Mouse (Mus musculus) liver, postnatal 0 days (tissue): Measurements from ENCODE around the gene Tlr7. TPM values are rescaled to one million over a fixed set of nuclear protein-coding genes. Genes with fewer than 3 reads are reported as not detected.

ENCODE experiments used
- ATAC-seq: fragments of 200-750 bp; cut with Nextera tagmentation; 2 replicates; pipeline ENCODE4 v1.8.0; 2017; ENCODE audit warnings: mild to moderate bottlenecking, moderate library complexity
- DNase-seq: peaks from one replicate; pipeline ENCODE4 v3.0.0-alpha.2; 2016
- H3K27ac ChIP-seq: fragments of 300-500 bp; sonication (generic); 2 replicates; pipeline ENCODE4 v1.5.1; 2014; ENCODE audit warnings: antibody characterized with exemption, moderate library complexity, mild to moderate bottlenecking, low read depth
- H3K27me3 ChIP-seq: fragments of 300-500 bp; sonication (generic); 2 replicates; pipeline ENCODE4 v1.6.1; 2014; ENCODE audit warnings: low read length, control low read depth, mixed read lengths; ENCODE audit not compliant: insufficient read depth
- H3K36me3 ChIP-seq: fragments of 300-500 bp; sonication (generic); replicated peaks from 2 replicates; pipeline ENCODE4 v1.6.1; 2014; ENCODE audit warnings: mild to moderate bottlenecking, control low read depth, low read length, moderate library complexity, mixed read lengths; ENCODE audit not compliant: insufficient read depth
- H3K4me1 ChIP-seq: fragments of 300-500 bp; sonication (generic); 2 replicates; pipeline ENCODE4 v1.6.1; 2014; ENCODE audit warnings: antibody characterized with exemption, mild to moderate bottlenecking, control low read depth; ENCODE audit not compliant: insufficient read depth
- H3K4me2 ChIP-seq: fragments of 300-500 bp; sonication (generic); 2 replicates; pipeline ENCODE4 v1.6.1; 2014; ENCODE audit warnings: low read depth, mild to moderate bottlenecking, low read length, moderate library complexity, mixed read lengths
- H3K4me3 ChIP-seq: fragments of 300-500 bp; sonication (generic); 2 replicates; pipeline ENCODE4 v1.5.1; 2014; ENCODE audit warnings: low read depth, low read length
- H3K9ac ChIP-seq: fragments of 300-500 bp; sonication (generic); replicated peaks from 2 replicates; pipeline ENCODE4 v1.6.1; 2014; ENCODE audit warnings: mild to moderate bottlenecking, moderate library complexity
- H3K9me3 ChIP-seq: fragments of 300-500 bp; sonication (generic); 2 replicates; pipeline ENCODE4 v1.6.1; 2016; ENCODE audit warnings: mild to moderate bottlenecking, control low read depth, low read length, mixed read lengths
- CTCF ChIP-seq: sonication (generic); IDR thresholded peaks from 2 replicates; pipeline ENCODE4 v1.5.1; 2016; ENCODE audit warnings: antibody characterized with exemption, low read depth
- EP300 ChIP-seq: IDR thresholded peaks from 2 replicates; pipeline ENCODE4 v1.6.1; 2016; ENCODE audit warnings: antibody characterized with exemption, low read depth, mild to moderate bottlenecking
- WGBS: fragments of 180-500 bp; shearing (Covaris S2); extraction: QIAGEN DNeasy Blood & Tissue Kit; methylation state at CpG from one replicate; pipeline ENCODE4 v1.1.7; 2014; ENCODE audit not compliant: insufficient replicate concordance; 5-methylcytosine and 5-hydroxymethylcytosine counted together
- polyA plus RNA-seq: library from polyadenylated mRNA; unstranded; fragments of >200 nt; fragmentation: Nextera tagmentation; extraction: Ambion mirVana; gene quantifications from 2 replicates; pipeline ENCODE4 v1.2.1, GENCODE M21; 2015

Gene Tlr7
- polyA plus RNA-seq, 1 experiment from 2014 or later, result 2.3 TPM

- H3K9ac ChIP-seq, result no peak within 1 kb of the TSS
- ATAC-seq, result no peak
- no peak within 1 kb of the TSS for H3K27ac ChIP-seq
- WGBS, result 40% methylated on average over 4 of the region's 4 CpGs
- TF ChIP-seq EP300, result no peak
- TF ChIP-seq CTCF, result no peak
- no peak within 1 kb of the TSS for H3K4me2 ChIP-seq
- no peaks in the 10 kb centered on the region for H3K9me3 ChIP-seq
- no peaks in the 10 kb centered on the region for H3K4me1 ChIP-seq
- no peaks in the 10 kb centered on the region for H3K36me3 ChIP-seq
- DNase-seq, result no peak
- H3K27me3 ChIP-seq, result no peaks in the 10 kb centered on the region
- no peak within 1 kb of the TSS for H3K4me3 ChIP-seq
These were observed 66.3 kb downstream of the Tlr7 start, which contains the start of gene Tlr8 for GRCm38 (mm10) chrX:167264086-167264485. TSS of gene Tlr8 (minus strand) at chrX:167264329.

- H3K9me3 ChIP-seq, result no peaks in the 10 kb centered on the region
- TF ChIP-seq CTCF (no peak), EP300 (no peak)
- DNase-seq, result no peak
- no peak overlapping the region for H3K4me3 ChIP-seq
- no peaks in the 10 kb centered on the region for H3K4me1 ChIP-seq
- no peaks in the 10 kb centered on the region for H3K27me3 ChIP-seq
- H3K4me2 ChIP-seq, result no peak overlapping the region
- no peak overlapping the region for H3K9ac ChIP-seq
- no peak overlapping the region for H3K27ac ChIP-seq
- WGBS, result 49% methylated on average over 4 of the region's 4 CpGs
- no peaks in the 10 kb centered on the region for H3K36me3 ChIP-seq
- no peak for ATAC-seq
These were observed 66.8 kb downstream of the Tlr7 start for GRCm38 (mm10) chrX:167263530-167263929.

Other genes with a start within 250 kb of the Tlr7 start
- 1,722 and 1,837 TPM in 2 replicates for gene Tmsb4x, start 121.2 kb downstream of the Tlr7 start, polyA plus RNA-seq
- gene Tlr8, start 66.2 kb downstream of the Tlr7 start, polyA plus RNA-seq, result 0.96 and 1.2 TPM in 2 replicates
- 3.9 and 4.0 TPM in 2 replicates for gene Prps2, start 52.2 kb upstream of the Tlr7 start, polyA plus RNA-seq